Mouse (Mus musculus) brain, embryonic 14.5 days (tissue): ENCODE measurements at regions not wholly inside any gene's neighbourhood (a gene's known extent, or its start where the extent isn't known, plus 50 kb on each side); places are given as distances from the start of the nearest gene placed in this dataset.

ENCODE experiments used
- CTCF ChIP-seq: fragments of 200-500 bp; IDR thresholded peaks from 2 replicates; pipeline ENCODE4 v1.5.1; 2012; ENCODE audit warnings: inconsistent platforms, mild to moderate bottlenecking, moderate library complexity, borderline replicate concordance; ENCODE audit not compliant: insufficient read depth, insufficient read length; ENCODE audit errors: extremely low read depth
- POLR2A ChIP-seq: fragments of 200-500 bp; IDR thresholded peaks from 2 replicates; pipeline ENCODE4 v1.6.1; 2012; ENCODE audit warnings: mild to moderate bottlenecking, inconsistent platforms, borderline replicate concordance; ENCODE audit not compliant: poor library complexity, insufficient read depth, insufficient read length, severe bottlenecking; ENCODE audit errors: extremely low read depth

DNA sequence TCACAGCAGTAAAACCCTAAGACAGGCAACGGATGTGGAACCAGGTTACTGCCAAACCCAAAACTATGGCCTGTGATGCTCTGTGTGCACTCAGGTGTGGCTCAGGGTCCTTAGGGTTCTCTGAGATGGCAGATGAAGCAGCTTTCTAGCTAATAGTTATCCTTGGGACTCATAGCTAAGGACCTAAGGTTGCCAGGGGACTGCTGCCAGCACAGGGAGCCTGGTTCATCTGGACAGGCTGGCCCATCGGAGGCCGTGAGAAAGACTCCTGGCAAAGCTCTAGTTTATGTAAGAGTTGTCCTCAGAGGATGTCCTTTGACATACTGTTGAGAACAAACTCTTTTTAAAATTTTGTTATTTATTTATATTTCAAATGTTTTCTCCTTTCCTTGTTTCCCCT is 97.9 kb upstream of the Cnksr3 start:
- no peak for TF ChIP-seq POLR2A
- no peak for TF ChIP-seq CTCF
